Mouse (Mus musculus) ES-Bruce4 (cell line): Measurements from ENCODE around the gene Rad9b. TPM values are rescaled to one million over a fixed set of nuclear protein-coding genes. Genes with fewer than 3 reads are reported as not detected.
A peak's percentile ranks its signal among the peaks of the same experiment; 100 is the strongest.

Source experiments
- H3K27ac ChIP-seq: 2 replicates; pipeline ENCODE4 v1.5.1; 2012; ENCODE audit warnings: low read length, inconsistent platforms; ENCODE audit not compliant: insufficient read depth
- H3K27me3 ChIP-seq: 2 replicates; pipeline ENCODE4 v1.6.1; 2012; ENCODE audit warnings: mild to moderate bottlenecking, low read length, inconsistent platforms; ENCODE audit not compliant: control insufficient read depth, poor library complexity, insufficient read depth, severe bottlenecking
- H3K36me3 ChIP-seq: 2 replicates; pipeline ENCODE4 v1.6.1; 2012; ENCODE audit warnings: inconsistent platforms, mild to moderate bottlenecking, low read length, moderate library complexity; ENCODE audit not compliant: control insufficient read depth, poor library complexity, insufficient read depth, severe bottlenecking
- H3K4me1 ChIP-seq: one replicate; pipeline ENCODE4 v1.8.1; 2011; ENCODE audit warnings: low read length; ENCODE audit not compliant: control insufficient read depth, insufficient read depth
- H3K4me3 ChIP-seq: 2 replicates; pipeline ENCODE4 v1.5.1; 2011; ENCODE audit warnings: low read depth, mild to moderate bottlenecking, low read length
- H3K9ac ChIP-seq: 2 replicates; pipeline ENCODE4 v1.6.1; 2012; ENCODE audit warnings: low read depth, mild to moderate bottlenecking, inconsistent platforms; ENCODE audit not compliant: poor library complexity, severe bottlenecking
- H3K9me3 ChIP-seq: replicated peaks from 2 replicates; pipeline ENCODE4 v1.6.1; 2012; ENCODE audit warnings: mild to moderate bottlenecking, low read length, inconsistent platforms; ENCODE audit not compliant: control insufficient read depth, poor library complexity, insufficient read depth, severe bottlenecking
- CTCF ChIP-seq: IDR thresholded peaks from one replicate; pipeline ENCODE4 v1.8.1; 2011; ENCODE audit warnings: low read depth, low read length
- EP300 ChIP-seq: IDR thresholded peaks from 2 replicates; pipeline ENCODE4 v1.6.1; 2011; ENCODE audit warnings: low read depth, low read length; ENCODE audit not compliant: insufficient read depth
- POLR2A ChIP-seq: IDR thresholded peaks from one replicate; pipeline ENCODE4 v1.8.1; 2011; ENCODE audit warnings: low read length; ENCODE audit not compliant: insufficient read depth
- polyA plus RNA-seq: library from polyadenylated mRNA; stranded (reverse); fragments of >200 nt; gene quantifications from 2 replicates; pipeline ENCODE4 v1.2.4, GENCODE M21; 2011; ENCODE audit warnings: low read depth; ENCODE audit not compliant: missing spikeins, insufficient read depth, insufficient read length

Rad9b gene
- polyA plus RNA-seq: 17.7 and 19.7 TPM in 2 replicates

DNA sequence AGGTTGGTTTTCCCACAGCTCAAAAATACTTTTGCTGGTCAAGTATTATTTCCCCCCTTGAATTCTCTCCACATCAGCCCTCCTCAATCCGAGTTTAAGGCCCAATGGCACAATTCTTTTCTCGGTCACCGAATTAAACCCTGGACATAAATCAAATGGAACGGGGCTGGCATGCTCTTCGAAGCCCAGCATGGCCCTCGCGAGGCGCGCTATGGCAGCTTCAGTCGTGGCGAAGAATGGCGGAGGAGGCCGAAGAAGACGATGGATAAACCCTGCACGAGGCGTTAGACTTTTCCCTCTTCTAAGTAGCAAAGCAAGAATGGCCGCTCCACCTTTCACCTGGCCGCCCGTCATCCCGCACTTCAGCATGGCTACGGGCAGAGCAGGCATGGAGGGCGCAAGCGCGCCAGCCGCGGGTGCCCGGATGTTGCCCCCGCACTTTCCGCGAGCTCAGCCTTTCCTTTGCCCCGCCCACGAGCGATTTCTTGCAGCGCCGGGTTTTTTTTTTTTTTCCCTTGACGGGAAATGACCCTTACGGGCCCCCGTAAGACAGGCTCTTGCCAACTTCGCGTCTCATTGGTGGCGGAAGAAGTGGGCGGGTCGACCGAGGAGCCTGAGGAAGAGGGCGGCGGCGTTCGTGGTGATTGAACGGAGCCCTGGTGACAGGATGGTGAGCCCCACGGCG is at the start of gene Rad9b, which contains the start of gene Vps29:
Gene Rad9b (minus strand): TSS at position 427 of the 685 bp plus-strand sequence.
Gene Vps29 (plus strand): TSS at position 563 of the 685 bp plus-strand sequence.
- TF ChIP-seq POLR2A (peak; percentile 35), EP300 (no peak)
- H3K27ac ChIP-seq: peak within 1 kb of the TSS; percentile 10; the same call in 1 of the 2 replicates

DNA sequence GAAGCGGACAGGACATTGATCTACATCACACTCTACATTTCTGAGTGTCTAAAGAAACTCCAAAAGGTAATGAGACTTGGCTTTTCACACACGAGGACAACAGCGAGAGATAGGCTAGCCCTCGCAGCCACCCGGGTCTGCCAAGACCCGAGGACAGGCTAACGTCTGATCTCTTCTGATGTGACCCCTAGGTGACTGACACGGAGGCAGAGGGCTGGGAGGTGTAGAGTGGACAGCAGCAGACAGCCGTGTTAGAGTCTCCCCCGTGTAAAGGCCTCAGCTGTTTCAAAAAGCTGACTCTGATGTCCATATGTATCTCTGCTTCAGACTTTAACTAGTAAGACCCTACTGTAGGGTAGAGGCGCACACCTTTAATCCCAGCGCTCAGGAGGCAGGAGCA is 49.3 kb upstream of the Rad9b start:
- no peak overlapping the region for H3K27ac ChIP-seq
- peaks cover 7% of the 10 kb centered on the region; the same call in 1 of the 2 replicates for H3K36me3 ChIP-seq
- H3K9me3 ChIP-seq: no peaks in the 10 kb centered on the region
- no peaks in the 10 kb centered on the region for H3K27me3 ChIP-seq
- H3K4me3 ChIP-seq: no peak overlapping the region
- TF ChIP-seq CTCF (no peak), POLR2A (no peak), EP300 (no peak)
- no peaks in the 10 kb centered on the region for H3K4me1 ChIP-seq
- H3K9ac ChIP-seq: no peak overlapping the region

More for the DNA sequence above, at the start of gene Rad9b, which contains the start of gene Vps29:
- no peaks in the 10 kb centered on the region for H3K27me3 ChIP-seq
- H3K4me1 ChIP-seq: no peaks in the 10 kb centered on the region
- no peaks in the 10 kb centered on the region for H3K9me3 ChIP-seq
- peak within 1 kb of the TSS; percentile 77 for H3K9ac ChIP-seq
- H3K36me3 ChIP-seq: no peaks in the 10 kb centered on the region
- H3K4me3 ChIP-seq: peak within 1 kb of the TSS; percentile 94

DNA sequence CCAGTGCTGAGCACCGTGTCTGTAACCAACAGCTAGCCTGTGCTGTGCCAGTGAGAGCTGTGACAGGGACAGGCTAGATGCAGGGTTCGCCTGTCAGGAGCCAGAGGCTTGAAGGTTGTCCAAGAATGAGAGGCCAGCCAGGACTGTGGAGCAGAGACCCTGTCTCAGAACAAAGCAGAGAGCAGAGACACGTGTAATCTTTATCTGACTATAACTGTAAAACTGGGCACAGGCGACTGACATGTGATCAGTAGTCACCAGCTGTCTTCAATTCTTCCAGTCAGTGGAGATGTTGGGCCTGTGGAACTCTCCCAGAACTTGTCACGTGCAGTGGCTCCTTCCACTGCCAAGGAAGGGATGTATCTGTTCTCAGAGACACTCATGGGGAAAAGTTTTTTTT is 48.7 kb upstream of the Rad9b start:
- Histone ChIP-seq H3K9me3 (no peaks in the 10 kb centered on the region), H3K27ac (no peak overlapping the region), H3K27me3 (no peaks in the 10 kb centered on the region), H3K4me1 (no peaks in the 10 kb centered on the region), H3K4me3 (no peak overlapping the region), H3K36me3 (peaks cover 7% of the 10 kb centered on the region; the same call in 1 of the 2 replicates), H3K9ac (no peak overlapping the region)
- TF ChIP-seq POLR2A (no peak), EP300 (no peak), CTCF (no peak)

DNA sequence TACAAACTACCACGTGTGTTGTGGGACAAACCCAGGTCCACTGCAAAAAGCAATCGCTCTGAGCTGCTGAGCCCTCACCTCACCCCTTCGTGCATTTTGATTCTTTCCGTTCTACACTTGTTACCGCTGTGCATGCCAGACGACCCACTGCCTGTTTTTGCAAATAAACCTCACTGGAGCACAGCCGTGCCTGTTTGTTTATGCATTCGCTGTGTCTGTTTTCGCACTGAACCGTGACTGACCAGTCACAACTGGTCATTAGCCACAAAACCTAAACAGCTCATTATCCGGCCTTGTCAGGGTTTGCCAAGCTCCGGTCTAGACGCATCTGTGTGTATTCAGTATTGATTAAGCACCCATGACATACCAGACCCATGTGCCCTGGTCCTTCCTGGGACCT is 48.1 kb upstream of the Rad9b start:
- Histone ChIP-seq H3K36me3 (peaks cover 7% of the 10 kb centered on the region; the same call in 1 of the 2 replicates), H3K27ac (no peak overlapping the region), H3K9ac (no peak overlapping the region), H3K9me3 (no peaks in the 10 kb centered on the region), H3K4me3 (no peak overlapping the region), H3K4me1 (no peaks in the 10 kb centered on the region), H3K27me3 (no peaks in the 10 kb centered on the region)
- TF ChIP-seq POLR2A (no peak), CTCF (no peak), EP300 (no peak)

DNA sequence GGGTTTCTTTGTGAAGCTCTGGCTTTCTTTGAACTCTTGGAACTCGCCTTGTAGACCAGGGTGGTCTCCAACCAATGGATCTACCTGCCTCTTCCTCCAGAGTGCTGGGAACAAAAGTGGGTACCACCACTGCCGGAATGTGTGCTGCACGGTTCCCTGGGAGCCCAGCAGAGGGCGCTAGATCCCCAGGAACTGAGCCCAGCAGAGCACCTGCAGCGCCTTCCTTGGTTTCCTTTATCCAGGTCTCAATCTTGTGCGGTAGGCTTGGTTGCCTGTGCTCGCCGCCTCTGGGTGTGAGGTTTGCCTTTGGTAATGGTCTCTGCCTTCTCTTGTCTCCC is 47.2 kb upstream of the Rad9b start:
- Histone ChIP-seq H3K4me3 (no peak overlapping the region), H3K4me1 (no peaks in the 10 kb centered on the region), H3K27me3 (no peaks in the 10 kb centered on the region), H3K36me3 (peaks cover 7% of the 10 kb centered on the region; the same call in 1 of the 2 replicates), H3K9ac (no peak overlapping the region), H3K9me3 (no peaks in the 10 kb centered on the region), H3K27ac (no peak overlapping the region)
- TF ChIP-seq EP300 (no peak), CTCF (peak; percentile 98)

DNA sequence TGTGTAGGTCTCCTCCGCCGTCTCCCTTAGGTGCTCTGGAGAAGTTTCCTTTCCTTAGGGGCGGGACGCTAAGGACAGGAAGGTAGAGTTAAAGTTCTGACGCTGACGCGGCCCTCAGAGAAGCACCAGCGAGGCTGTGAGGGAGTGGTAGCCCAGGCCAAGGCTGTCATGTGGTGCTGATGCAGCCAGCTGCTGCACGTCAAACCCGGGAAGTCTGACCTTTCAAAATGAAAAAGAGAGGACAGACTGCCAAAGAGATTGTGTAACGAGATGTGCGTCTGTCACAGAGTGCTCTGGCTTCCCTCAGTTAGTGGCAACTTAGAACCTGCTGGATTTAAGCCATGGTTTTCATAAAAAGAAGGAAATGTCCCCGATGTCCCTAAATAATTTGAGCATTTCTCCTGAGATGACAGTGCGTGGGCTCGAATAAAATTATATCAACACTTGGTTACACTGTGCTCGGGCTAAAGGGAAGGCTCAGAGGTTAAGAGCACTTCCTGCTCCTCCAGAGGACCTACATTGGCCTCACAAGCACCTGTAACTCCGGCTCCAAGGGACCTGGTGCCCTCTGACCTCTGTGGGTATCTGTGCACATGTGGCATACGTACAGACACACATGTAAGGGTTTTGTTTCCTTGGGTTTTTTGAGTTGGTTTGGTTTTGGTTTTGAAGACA is 46.7 kb upstream of the Rad9b start:
- no peaks in the 10 kb centered on the region for H3K9me3 ChIP-seq
- no peaks in the 10 kb centered on the region for H3K27me3 ChIP-seq
- no peak overlapping the region for H3K27ac ChIP-seq
- no peak overlapping the region for H3K9ac ChIP-seq
- TF ChIP-seq POLR2A (no peak), EP300 (no peak), CTCF (no peak)
- no peak overlapping the region for H3K4me3 ChIP-seq
- no peaks in the 10 kb centered on the region for H3K4me1 ChIP-seq
- H3K36me3 ChIP-seq: peaks cover 7% of the 10 kb centered on the region; the same call in 1 of the 2 replicates
